Mouse (Mus musculus): ENCODE results near the gene Igfbp3.
"Not testable (repeated sequence)": the region's sequence is repeated elsewhere in the genome, so short reads cannot be mapped to it uniquely, and the experiment has no call there.

Gene Igfbp3

DNA sequence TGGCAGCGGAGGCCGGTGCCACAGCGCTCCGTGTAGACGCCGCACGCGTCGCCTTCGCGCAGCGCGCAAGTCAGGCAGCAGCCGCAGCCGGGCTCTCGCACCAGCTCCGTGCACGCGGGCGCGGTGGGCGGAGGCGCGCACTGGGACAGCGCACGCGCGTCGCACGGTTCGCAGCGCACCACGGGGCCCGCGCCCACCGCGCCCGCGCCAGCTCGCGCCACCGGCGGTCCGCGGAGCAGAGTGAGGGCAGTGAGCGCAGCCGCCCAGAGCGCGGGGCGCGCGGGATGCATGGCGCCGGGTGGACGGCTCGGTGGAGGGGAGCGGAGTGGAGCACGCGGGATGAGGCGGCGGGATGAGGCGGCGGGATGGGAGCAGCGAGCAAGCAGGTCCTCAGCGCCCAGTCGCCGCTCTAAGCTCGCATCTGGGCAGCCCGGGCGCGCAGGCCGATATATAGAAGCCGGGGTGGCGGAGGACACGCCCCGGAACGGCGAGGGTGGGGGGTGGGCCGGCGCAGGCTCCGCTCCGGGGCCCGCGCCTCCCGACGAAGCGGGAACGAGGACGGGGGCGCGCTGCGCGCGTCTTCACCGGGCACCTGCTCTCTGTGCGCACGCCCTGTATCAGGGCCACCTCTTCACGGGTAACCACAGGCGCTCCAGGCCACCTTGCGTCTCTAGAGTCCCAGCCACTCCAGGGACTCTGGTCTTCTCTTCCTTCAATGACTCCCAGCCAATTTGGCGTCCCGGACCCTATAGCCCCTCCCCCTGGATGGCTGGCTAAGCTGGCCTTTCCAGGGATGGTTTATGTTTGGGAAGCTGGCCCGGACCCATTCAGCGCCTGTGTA is at the start of gene Igfbp3:
Gene Igfbp3, minus strand, starts transcription at position 423 of the 841 bp plus-strand sequence.
- in situ Hi-C loops (cut with MboI, MseI), result loop anchor here (5.0 kb wide), 1 partner anchor 1194 kb away; no protein-coding TSS in a partner anchor

DNA sequence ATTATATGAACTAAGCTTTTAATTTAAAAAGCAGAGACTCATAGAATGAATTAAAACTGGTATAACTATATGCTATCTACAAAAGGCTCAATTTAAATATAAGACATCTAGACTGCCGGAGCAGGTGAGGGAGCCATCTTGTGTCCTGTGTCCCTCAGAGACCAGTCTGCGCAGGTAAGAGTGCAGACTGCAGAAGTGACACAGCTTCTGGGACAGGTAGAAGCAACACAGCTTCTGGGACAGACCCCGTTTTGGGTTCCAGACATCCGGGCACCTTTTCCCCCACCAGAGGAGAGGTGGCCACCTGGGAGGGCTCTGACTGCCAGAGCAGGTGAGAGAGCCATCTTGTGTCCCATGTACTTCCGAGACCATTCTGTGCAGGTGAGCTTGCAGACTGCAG is 37.1 kb upstream of the Igfbp3 start:
- in situ Hi-C loops (cut with MboI, MseI), result no loop called here

DNA sequence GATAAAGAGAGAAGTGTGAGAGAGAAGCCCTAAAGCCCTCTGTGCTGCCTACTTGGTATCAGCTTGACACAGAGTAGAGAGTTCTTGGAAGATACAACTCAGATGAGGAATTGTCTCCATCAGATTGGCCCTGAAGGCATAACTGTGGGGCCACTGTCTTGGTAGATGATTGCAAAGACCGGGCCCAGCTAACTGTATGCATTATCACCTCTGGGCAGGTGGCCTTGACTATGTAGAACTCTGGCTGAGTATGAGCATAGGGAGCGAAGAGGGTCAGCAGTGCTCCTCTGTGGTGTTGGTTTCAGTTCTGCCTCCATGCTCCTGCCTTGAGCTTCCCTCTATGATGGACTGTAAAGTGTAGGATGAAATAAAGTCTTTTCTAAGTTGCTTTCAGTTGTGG is 36.7 kb upstream of the Igfbp3 start:
- in situ Hi-C loops (cut with MboI, MseI), result no loop called here

DNA sequence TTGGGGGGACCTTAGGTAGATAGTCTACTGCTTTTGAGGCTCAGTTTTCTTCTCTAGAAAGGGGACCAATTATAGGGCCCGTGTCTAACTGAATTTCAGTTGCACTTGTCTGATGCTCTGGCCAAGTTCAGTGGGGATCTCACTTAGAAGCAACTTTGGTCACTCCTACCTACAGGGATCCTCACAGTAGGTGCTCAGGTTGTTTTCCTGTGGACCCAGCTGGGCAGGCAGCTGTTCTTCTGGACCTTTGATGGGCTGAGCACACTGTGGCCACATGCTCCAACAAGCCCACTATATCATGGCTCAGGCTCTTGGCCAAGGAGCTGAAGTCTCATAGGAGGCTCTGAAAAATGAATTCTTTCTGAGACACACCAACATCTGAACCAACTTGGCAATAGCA is 31.1 kb upstream of the Igfbp3 start:
- in situ Hi-C loops (cut with MboI, MseI), result no loop called here

DNA sequence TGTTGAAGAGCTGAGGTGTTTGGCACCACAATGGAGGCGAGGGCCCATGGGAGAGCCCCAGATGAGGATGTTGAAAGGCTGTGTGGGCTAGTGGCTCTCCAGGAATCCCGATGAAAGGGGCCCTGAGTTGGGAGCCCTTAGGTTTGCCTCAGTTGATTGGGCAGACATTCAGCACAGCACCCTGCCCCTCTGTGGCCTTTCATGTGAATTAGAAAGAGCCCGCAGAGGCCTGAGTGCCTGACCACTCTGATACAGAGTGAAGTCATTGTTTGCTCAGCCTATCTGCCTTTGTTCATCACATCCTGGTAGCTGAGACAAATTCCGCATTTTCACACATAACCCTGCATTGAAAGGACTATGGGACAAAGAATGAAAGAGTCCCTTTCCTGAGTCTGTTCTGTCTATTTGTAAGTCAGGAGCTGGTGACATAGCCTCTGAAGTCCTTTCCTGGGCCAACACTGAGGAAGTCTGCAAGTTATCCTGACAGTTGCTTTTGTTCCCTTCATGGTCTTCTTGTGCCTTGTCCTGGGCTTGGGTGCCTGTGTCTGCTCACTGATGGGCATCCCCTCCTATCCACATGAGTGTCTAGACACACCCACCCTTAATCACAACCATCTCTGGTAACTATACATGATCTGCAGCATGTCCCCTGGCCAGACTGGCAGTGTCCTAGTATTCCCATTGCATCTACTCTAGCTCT is 25.5 kb upstream of the Igfbp3 start:
- in situ Hi-C loops (cut with MboI, MseI), result no loop called here

DNA sequence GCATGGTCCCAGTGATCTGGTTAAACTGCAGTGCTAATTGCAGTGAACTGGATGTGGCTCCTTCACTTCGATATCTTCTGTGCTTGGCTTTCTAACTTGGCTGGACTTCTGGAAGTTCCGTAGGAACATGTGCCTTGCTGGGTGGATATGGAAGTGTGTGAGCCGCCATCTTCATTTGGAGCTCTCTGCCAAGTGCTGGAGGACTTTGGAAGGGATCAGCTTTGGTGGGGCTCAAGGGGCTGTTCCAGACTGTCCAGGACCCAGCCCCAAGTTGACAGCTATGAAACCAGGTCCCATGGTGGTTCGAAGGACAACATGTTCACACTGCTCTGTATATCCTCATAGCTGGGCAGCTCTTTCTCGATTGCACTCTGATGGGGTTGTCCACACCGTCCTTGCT is 24.8 kb upstream of the Igfbp3 start:
- in situ Hi-C loops (cut with MboI, MseI), result no loop called here

DNA sequence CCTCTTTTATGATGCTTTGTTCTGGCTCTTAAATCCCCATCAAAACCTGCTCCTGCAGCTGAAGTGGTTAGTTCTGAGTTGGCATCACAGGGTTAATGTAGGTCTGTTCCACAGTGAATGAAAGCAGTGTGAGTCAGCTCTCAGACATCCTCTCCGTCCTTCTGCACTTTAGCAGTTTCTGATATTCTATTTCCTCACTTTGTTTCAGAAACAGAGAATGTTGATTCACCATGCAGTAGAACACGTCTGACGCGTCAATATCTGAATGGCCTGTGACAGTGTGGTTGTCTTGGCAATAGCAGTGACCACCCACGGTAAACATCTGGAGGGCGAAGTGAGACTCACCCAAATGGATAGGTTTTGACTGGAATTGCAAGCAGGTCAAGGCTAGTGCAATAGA is 24.0 kb upstream of the Igfbp3 start:
- in situ Hi-C loops (cut with MboI, MseI), result no loop called here

DNA sequence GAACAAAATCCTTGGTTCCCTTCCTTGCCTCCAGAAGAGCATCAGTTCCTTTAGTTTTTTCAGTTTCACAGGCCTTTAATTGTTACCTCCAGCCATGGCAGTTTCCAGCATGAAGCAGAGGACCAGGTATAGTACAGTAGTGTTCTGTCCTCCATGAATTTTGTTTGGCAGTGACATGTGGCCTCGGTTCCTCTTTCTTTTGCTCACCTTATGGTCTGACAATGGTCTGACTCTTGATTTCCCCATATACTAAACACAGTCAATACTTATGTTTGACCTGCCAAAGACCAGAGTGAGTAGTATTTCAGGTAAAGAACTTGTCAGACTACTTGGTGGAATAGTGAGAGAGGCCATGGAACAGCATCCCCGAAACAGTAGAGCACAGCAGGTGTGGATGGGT is 23.0 kb upstream of the Igfbp3 start:
- in situ Hi-C loops (cut with MboI, MseI), result no loop called here

DNA sequence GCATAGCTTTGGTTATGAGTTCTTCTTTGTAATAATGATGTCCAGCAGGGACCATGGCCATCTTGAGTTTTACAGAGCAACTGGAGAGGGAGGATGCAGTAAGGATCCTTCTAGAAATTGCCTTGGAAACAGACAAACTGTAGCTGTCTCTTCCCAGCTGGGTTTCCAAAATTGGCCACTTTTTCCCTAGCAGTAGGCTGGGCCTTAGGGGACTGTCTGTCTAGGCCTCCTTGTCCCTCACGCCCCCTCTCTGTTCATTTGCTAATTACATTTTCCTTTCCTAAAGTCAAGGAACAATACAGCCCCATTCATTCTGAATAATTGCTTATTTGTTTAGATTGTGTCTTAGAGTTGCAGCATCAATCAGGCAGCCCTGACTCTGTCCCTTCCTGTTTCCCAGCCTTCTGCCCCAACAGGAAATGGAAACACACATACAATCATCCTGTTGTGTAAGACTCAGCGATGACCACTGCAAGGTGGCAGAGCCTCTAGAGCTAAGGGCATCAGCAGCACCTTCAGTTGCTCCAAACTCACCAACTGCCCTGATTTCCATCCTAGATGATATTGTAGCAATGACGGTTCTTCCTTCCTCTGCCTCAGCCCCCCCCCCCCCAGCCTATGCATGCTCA is 21.4 kb upstream of the Igfbp3 start:
- in situ Hi-C loops (cut with MboI, MseI), result no loop called here

DNA sequence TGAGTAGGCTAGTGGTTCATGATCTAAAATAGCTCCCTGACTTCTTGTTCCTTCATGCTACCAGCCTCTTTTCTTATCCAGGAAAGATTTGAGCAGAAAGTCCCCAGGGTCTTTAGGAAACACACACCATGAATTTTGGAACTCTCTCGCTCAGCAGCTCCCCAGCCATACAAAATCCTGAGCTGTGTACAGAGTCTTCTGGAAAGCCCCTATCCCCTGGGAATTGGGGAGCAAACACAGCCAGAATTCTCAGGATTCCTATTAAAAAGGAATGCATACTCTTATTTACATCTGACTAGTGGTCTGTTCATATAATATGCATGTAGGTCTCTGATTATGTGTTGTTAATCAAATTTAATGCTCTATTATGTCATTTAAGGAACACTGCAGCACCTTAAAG is 20.7 kb upstream of the Igfbp3 start:
- in situ Hi-C loops (cut with MboI, MseI), result no loop called here

DNA sequence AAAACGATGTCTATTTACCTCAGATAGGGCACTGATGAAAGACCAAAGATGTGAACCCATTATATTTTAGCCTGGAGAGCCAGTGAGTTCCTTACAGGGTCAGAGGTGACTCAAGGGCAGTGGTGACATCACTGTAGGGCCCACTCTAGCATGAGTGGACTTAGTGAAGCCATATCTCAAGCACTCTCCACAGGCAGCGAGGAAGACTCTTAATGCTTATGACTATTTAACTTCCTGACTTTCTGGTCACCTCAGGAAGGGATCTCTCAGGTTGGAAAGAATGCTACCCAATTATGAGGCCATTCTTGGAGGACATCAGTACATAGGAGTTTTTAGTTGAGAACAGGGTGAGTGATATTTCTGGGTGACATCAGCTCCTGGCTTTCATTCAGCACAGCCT is 19.6 kb upstream of the Igfbp3 start:
- in situ Hi-C loops (cut with MboI, MseI), result no loop called here

DNA sequence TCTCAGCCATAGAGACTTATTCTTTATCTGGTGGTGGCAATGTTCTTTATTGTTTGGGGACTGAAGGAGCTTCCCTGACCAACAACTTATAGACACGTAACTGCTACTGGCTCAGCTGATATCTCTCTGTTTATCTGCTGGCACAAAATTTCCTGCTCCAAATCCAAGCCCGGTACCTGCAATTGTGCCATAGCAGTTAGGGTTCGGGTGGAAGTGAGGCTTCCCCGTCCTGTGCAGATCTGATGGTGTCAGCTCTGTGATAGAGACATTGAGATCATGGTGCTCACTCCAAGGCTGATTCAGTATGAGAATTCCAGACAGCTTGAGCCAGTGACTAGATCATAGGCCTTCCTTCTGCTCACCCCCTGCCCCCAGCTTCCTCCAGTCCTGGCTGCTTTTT is 18.2 kb upstream of the Igfbp3 start:
- in situ Hi-C loops (cut with MboI, MseI), result no loop called here

DNA sequence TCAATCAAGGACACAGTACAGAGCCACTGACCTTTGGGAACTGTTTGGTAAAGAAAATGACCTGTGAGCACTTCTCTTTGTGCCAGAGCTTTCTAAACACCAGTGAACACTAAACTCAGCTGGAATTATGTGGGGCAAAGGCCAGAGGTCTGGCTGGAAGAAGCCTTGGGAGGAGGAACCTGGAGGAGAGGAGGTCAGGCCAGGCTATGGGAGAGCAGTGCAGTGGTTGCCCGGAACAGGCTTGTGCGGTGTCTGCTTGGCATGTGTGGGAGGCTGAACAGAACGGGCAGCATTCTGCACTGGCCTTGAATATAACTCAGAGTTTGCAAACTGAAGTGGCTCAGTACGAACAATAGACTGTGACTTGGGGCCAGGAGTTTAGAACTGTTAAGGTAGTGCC is 16.3 kb upstream of the Igfbp3 start:
- in situ Hi-C loops (cut with MboI, MseI), result no loop called here

DNA sequence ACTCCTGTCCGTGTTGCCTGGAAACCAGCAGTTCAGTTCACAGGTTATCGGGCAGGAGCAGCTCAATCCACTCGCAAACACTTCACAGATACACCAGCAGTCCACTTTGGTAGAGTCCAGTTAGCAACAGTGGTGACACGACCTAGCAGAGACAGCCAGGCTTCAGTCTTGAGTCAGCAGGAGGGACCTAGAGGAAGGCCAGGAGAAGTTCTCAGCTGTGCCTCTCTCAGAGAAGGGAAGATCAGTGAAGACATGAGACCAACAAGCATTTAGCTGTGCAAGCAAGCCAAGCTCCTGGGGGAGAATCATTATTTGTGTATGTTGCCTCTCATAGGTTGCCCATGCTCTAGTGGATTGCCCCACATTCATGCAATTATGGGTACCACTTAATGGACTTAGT is 14.4 kb upstream of the Igfbp3 start:
- in situ Hi-C loops (cut with MboI, MseI), result no loop called here

DNA sequence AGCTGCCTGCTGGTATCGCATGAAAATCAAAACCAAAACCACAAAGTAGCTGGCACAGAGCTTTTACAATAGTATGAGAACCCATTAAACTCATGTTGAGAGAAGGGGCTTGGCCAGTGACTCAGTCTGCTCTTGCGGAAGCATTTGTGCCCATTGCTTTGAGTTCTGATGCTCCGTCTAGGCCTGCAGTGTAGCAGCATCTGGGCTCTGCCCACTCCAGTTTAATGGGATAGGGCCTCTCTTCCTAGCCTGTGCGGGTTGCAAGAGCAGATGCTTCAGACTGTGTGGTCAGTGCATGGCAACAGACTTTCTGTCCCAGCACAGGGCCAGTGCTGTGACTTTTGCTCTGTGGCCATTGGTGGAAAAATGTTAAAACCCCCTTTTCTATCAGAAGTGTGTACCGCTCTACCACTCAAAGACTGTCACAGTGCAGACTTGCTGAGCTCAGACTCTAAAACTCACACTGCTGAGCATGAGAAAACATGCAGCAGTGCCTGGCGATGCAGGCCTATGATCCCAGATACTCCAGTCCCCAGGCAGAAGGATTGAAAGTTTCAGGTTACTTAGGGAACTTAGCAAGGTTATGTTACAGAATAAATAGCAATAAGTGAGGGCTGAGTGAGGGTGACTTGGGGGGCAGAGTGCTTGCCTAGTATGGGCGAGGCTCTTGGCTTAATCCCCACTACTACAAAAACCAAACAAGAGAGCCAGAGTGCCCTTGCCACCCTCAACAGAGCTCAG is 13.3 kb upstream of the Igfbp3 start:
- in situ Hi-C loops (cut with MboI, MseI), result no loop called here

DNA sequence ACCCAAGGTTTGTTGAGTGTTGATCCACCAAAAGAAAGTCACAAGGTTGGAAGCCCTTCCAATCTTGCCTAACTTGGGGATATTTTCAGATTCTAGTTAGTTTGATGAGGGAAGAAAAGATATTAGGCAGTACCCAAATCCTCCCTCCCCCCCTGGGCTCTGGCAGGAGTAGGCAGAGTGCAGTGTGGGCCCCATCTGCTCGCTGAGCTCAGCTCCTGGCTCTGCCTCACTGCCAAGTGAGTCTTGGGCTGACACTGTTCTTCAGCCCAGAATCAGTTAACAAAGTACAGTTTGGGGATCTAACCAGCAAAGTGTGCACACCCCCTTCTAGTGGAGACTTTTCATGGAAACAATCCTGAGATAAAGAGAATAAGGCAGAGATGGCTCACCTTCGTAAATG is 12.5 kb upstream of the Igfbp3 start:
- in situ Hi-C loops (cut with MboI, MseI), result no loop called here

DNA sequence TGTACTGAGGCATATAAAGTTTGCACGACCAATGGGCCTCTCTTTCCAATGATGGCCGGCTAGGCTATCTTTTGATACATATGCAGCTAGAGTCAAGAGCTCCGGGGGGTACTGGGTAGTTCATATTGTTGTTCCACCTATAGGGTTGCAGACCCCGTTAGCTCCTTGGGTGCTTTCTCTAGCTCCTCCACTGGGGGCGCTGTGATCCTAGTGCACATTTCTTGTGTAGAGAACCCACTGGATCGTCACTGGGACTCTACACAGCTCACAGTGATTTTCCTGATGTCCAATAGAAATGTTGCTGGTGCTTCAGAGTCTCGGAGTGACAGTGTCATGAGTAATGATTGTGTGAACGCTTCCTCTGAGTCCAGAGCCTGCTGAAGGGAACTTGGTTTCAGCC is 8.1 kb upstream of the Igfbp3 start:
- in situ Hi-C loops (cut with MboI, MseI), result not testable (repeated sequence)

DNA sequence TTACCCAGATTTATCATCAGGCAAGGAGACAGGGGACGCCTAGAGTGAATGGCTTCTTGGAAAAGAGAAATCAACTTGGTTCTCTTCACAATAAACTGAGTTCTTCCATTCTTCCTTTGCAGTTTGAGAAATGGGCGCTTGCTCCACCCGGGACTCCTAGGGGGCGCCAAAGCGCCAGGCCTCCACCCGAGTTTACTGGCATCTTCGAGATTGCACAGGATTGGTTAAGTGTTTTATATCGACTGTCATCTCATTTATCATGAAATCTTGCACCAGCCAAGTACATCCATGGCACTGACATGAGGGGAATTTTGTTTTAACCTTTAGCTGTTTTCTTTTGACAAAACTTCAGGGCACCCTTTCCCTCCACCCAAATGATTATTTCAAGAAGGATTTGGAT is 2.0 kb upstream of the Igfbp3 start:
- in situ Hi-C loops (cut with MboI, MseI), result no loop called here

DNA sequence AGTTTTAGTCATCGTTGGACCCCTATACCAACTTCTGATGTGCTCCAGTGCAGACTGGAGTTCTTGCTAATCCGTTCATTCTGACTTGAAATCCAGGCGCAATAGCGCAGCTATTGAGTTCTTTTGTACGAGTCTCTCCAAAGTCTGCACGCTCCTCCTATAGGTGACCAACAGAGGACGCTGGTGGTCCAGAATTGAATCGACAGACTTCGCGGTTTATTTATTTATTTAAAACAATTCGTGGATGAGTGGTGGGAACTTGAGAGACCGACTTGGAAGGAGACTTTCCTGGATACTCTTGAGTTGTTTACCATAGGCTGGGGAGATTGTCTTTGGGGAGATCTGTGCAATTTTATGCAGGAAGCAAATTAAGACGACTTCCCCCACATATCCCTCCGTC is 1.0 kb upstream of the Igfbp3 start:
- in situ Hi-C loops (cut with MboI, MseI), result loop anchor here (5.0 kb wide), 1 partner anchor 1193 kb away; no protein-coding TSS in a partner anchor

DNA sequence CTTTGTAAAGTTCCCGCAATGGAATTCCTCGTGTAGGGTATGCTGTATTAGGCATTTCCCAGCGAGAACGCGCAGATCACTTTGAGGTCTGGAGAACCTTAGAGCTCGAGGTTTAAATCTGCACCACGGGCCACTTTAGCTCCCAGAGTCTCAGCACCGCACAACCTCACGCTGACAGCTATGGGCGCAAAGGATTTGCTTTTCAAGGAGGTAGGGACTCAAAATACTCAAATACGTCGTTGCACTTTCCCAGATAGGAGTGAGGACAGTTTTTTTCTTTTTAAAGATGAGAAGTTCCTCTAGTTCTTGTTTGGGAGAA is 578 bp upstream of the Igfbp3 start:
- in situ Hi-C loops (cut with MboI, MseI), result loop anchor here (5.0 kb wide), 1 partner anchor 1193 kb away; no protein-coding TSS in a partner anchor

DNA sequence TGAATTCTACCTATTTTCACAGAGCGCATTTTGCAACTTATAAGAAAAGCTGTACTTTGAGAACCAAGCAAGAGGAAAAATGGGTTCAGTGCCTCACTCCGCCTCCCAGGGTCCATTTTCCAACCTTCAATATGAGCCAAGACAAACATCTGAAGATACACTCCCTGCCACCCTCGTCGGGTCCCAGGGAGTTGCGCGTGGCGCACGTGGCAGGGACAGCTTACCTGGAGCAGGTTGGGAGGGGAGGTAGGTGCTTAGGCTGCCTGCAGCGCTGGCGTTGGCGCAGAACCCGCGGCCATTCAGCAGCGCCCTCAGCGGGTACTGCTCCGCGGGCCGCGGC is 592 bp downstream of the Igfbp3 start:
- in situ Hi-C loops (cut with MboI, MseI), result loop anchor here (5.0 kb wide), 1 partner anchor 1194 kb away; no protein-coding TSS in a partner anchor

Measured in T-helper 1 cell (primary cell).